Mouse (Mus musculus): ENCODE data around the gene Borcs5. TPM values are rescaled to one million over a fixed set of nuclear protein-coding genes. Genes with fewer than 3 reads are reported as not detected.

The Borcs5 gene
- polyA plus RNA-seq, 1 experiment from 2014 or later = 53.6 TPM

DNA sequence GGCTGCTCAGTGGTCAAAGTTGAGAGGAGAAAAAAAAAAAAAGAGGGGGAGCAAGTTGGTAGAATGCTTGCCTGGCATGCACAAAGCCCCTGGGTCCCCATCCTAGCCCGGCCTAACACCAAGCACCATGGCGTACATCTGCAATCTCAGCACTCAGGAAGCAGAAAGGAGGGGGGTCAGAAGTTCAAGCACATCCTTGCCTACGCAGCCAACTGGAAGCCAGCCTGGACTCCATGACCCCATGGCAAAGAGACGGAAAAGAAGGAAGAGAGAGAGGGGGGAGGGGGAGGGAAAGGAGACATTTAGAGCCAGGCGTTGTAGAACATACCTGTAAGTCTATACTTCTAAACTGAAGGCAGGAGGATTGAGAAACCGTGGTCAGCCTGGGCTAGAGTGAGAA, 32.8 kb upstream of the Borcs5 start:
- 77% methylated on average over 6 of the region's 6 CpGs for WGBS
- no peak overlapping the region for H3K27ac ChIP-seq (ENCODE audit: low read depth, low read length)
- H3K4me3 ChIP-seq (ENCODE audit: low read depth, low read length) = no peak overlapping the region
- no peaks in the 10 kb centered on the region for H3K36me3 ChIP-seq (ENCODE audit: control insufficient read depth, insufficient read depth, low read length)
- no peak for ATAC-seq (ENCODE audit: low read depth)
- H3K9ac ChIP-seq (replicated peaks; ENCODE audit: low read depth, low read length) = no peak overlapping the region
- H3K9me3 ChIP-seq (ENCODE audit: control insufficient read depth, low read length) = no peaks in the 10 kb centered on the region
- no peaks in the 10 kb centered on the region for H3K27me3 ChIP-seq (ENCODE audit: control insufficient read depth, insufficient read depth, low read length)
- no peaks in the 10 kb centered on the region for H3K4me1 ChIP-seq (ENCODE audit: control insufficient read depth, insufficient read depth, low read length)
- no peak overlapping the region for H3K4me2 ChIP-seq (ENCODE audit: low read depth, low read length)

DNA sequence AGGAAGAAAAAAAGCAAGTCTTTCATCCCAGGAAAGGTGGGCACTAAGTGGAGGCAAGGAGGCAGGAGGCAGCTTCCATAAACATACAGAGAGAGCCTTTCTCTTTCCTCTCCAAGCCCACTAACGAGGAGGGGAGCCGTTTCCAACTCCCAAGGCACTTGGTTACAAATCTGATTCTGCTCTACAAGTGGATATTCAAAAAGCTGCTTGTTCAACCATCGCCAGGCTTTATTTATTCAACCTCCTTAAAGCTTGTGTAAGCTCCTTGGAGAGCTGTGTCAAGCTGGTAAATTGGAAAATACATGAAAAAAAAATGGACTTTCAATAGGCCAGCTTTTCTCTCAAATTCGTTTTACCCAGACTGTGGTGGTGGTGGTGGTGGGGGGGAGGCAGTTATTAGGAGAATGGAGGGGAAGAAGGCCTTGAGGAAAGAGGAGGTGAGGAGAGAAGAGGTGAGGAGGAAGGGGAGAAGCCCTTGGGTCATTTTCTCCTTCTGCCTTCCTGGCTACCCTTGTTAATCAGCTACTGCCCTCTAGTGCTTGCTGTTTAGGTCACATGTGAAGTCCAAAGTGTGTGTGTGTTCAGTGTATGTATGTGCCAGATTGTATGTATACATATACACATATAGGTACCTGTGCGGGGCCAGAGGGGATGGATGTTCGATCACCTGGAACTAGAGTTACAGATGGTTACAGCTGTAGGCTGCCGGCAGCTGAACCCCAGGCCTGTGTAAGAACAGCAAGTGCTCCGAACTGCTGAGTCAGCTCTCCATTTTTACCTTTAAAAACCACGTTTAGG, 32.2 kb upstream of the Borcs5 start:
- H3K4me3 ChIP-seq (ENCODE audit: low read depth, low read length) = no peak overlapping the region
- H3K9ac ChIP-seq (replicated peaks; ENCODE audit: low read depth, low read length) = no peak overlapping the region
- H3K27me3 ChIP-seq (ENCODE audit: control insufficient read depth, insufficient read depth, low read length) = no peaks in the 10 kb centered on the region
- H3K9me3 ChIP-seq (ENCODE audit: control insufficient read depth, low read length) = no peaks in the 10 kb centered on the region
- WGBS = 64% methylated on average over 9 of the region's 9 CpGs
- peak; percentile 61; the same call in 1 of the 2 replicates for ATAC-seq (ENCODE audit: low read depth)
- no peaks in the 10 kb centered on the region for H3K36me3 ChIP-seq (ENCODE audit: control insufficient read depth, insufficient read depth, low read length)
- no peak overlapping the region for H3K27ac ChIP-seq (ENCODE audit: low read depth, low read length)
- H3K4me2 ChIP-seq (ENCODE audit: low read depth, low read length) = no peak overlapping the region
- H3K4me1 ChIP-seq (ENCODE audit: control insufficient read depth, insufficient read depth, low read length) = no peaks in the 10 kb centered on the region

- Histone ChIP-seq H3K4me1 (ENCODE audit: control insufficient read depth, insufficient read depth, low read length) (no peaks in the 10 kb centered on the region), H3K36me3 (ENCODE audit: control insufficient read depth, insufficient read depth, low read length) (no peaks in the 10 kb centered on the region), H3K4me2 (ENCODE audit: low read depth, low read length) (no peak overlapping the region), H3K27ac (ENCODE audit: low read depth, low read length) (no peak overlapping the region), H3K9me3 (ENCODE audit: control insufficient read depth, low read length) (no peaks in the 10 kb centered on the region), H3K27me3 (ENCODE audit: control insufficient read depth, insufficient read depth, low read length) (no peaks in the 10 kb centered on the region), H3K9ac (replicated peaks; ENCODE audit: low read depth, low read length) (no peak overlapping the region), H3K4me3 (ENCODE audit: low read depth, low read length) (no peak overlapping the region)
- ATAC-seq (ENCODE audit: low read depth) = no peak
- 84% methylated on average over 9 of the region's 9 CpGs for WGBS
Observed at GRCm38 (mm10) chr6:134610380-134610779, 28.9 kb upstream of the Borcs5 start.

- Histone ChIP-seq H3K36me3 (ENCODE audit: control insufficient read depth, insufficient read depth, low read length) (no peaks in the 10 kb centered on the region), H3K4me2 (ENCODE audit: low read depth, low read length) (no peak overlapping the region), H3K4me1 (ENCODE audit: control insufficient read depth, insufficient read depth, low read length) (no peaks in the 10 kb centered on the region), H3K9me3 (ENCODE audit: control insufficient read depth, low read length) (no peaks in the 10 kb centered on the region), H3K27me3 (ENCODE audit: control insufficient read depth, insufficient read depth, low read length) (no peaks in the 10 kb centered on the region), H3K4me3 (ENCODE audit: low read depth, low read length) (no peak overlapping the region), H3K27ac (ENCODE audit: low read depth, low read length) (no peak overlapping the region), H3K9ac (replicated peaks; ENCODE audit: low read depth, low read length) (no peak overlapping the region)
- no peak for ATAC-seq (ENCODE audit: low read depth)
- WGBS = 84% methylated on average over 13 of the region's 13 CpGs
Observed at GRCm38 (mm10) chr6:134611896-134612295, 27.4 kb upstream of the Borcs5 start.

DNA sequence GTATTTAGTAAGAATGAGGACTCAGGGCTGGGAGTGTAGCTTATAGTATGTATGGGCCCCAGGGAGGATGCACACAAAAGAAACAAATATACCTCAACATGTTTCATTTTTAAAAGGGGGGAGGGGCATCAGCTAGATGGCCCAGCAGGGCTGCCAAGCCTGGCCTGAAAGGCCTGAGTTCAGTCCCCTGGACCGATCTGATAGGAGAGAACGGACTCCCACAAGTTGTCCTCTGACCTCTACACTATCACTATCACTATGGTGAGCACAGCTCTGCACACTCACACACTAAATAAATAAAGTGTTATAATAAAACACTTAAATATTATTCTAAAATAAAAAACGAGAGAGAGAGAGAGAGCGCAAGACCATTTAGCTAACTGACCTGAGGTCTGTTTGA, 25.0 kb upstream of the Borcs5 start:
- Histone ChIP-seq H3K27ac (ENCODE audit: low read depth, low read length) (no peak overlapping the region), H3K27me3 (ENCODE audit: control insufficient read depth, insufficient read depth, low read length) (no peaks in the 10 kb centered on the region), H3K36me3 (ENCODE audit: control insufficient read depth, insufficient read depth, low read length) (no peaks in the 10 kb centered on the region), H3K9me3 (ENCODE audit: control insufficient read depth, low read length) (no peaks in the 10 kb centered on the region), H3K4me1 (ENCODE audit: control insufficient read depth, insufficient read depth, low read length) (no peaks in the 10 kb centered on the region), H3K4me3 (ENCODE audit: low read depth, low read length) (no peak overlapping the region), H3K4me2 (ENCODE audit: low read depth, low read length) (no peak overlapping the region), H3K9ac (replicated peaks; ENCODE audit: low read depth, low read length) (no peak overlapping the region)
- WGBS = 86% methylated on average over 4 of the region's 4 CpGs
- ATAC-seq (ENCODE audit: low read depth) = no peak

GRCm38 (mm10) chr6:134614723-134615648, 24.3 kb upstream of the Borcs5 start:
- Histone ChIP-seq H3K27ac (ENCODE audit: low read depth, low read length) (no peak overlapping the region), H3K9ac (replicated peaks; ENCODE audit: low read depth, low read length) (no peak overlapping the region), H3K4me2 (ENCODE audit: low read depth, low read length) (no peak overlapping the region), H3K4me3 (ENCODE audit: low read depth, low read length) (no peak overlapping the region), H3K27me3 (ENCODE audit: control insufficient read depth, insufficient read depth, low read length) (no peaks in the 10 kb centered on the region), H3K9me3 (ENCODE audit: control insufficient read depth, low read length) (no peaks in the 10 kb centered on the region), H3K36me3 (ENCODE audit: control insufficient read depth, insufficient read depth, low read length) (no peaks in the 10 kb centered on the region), H3K4me1 (ENCODE audit: control insufficient read depth, insufficient read depth, low read length) (no peaks in the 10 kb centered on the region)
- ATAC-seq (ENCODE audit: low read depth) = peak; percentile 79; the same call in 1 of the 2 replicates
- WGBS = 21% methylated on average over 16 of the region's 16 CpGs

DNA sequence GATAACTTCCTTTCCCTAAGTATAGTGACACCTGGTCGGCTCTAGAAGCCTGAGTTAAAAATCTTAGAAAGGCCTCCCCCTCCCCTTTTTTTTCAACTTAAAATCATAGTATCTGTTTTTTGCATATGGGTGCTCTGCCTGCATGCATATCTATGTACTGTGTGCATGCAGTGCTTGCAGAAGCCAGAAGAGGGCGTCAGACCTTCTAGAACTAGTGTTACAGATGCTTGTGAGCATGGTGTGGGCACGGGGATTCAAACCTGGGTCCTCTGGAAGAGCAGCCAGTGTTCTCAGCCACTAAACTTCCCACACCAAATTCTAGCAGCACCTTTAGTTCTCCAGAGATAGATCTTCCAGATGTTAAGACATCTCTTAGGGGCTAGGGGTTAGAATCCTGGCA, 21.7 kb upstream of the Borcs5 start:
- Histone ChIP-seq H3K4me1 (ENCODE audit: control insufficient read depth, insufficient read depth, low read length) (no peaks in the 10 kb centered on the region), H3K36me3 (ENCODE audit: control insufficient read depth, insufficient read depth, low read length) (no peaks in the 10 kb centered on the region), H3K4me3 (ENCODE audit: low read depth, low read length) (no peak overlapping the region), H3K9ac (replicated peaks; ENCODE audit: low read depth, low read length) (no peak overlapping the region), H3K9me3 (ENCODE audit: control insufficient read depth, low read length) (no peaks in the 10 kb centered on the region), H3K27me3 (ENCODE audit: control insufficient read depth, insufficient read depth, low read length) (no peaks in the 10 kb centered on the region), H3K27ac (ENCODE audit: low read depth, low read length) (no peak overlapping the region), H3K4me2 (ENCODE audit: low read depth, low read length) (no peak overlapping the region)
- no peak for ATAC-seq (ENCODE audit: low read depth)
- WGBS = 63% methylated on average over 3 of the region's 3 CpGs

DNA sequence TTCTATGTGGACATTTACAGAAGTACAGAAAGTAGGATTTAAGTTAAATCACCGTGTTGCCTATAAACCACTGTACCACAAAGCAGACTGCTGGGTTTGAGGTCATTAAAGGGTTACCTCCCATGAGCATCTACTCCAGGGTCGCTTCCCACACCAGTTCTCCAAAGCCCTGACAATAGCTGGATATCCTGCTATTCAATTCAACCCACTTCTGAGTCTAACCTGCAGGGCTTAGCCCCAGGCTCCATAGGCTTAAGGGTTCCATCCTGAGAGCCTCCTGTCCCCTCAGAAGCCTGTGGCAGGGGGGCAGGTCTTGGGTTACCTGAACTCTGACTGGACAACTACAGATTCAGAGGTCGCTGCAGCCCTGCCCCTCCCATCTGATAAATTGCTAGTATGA, 19.2 kb upstream of the Borcs5 start:
- no peak overlapping the region for H3K4me3 ChIP-seq (ENCODE audit: low read depth, low read length)
- no peak overlapping the region for H3K4me2 ChIP-seq (ENCODE audit: low read depth, low read length)
- no peak overlapping the region for H3K27ac ChIP-seq (ENCODE audit: low read depth, low read length)
- no peak overlapping the region for H3K9ac ChIP-seq (replicated peaks; ENCODE audit: low read depth, low read length)
- H3K9me3 ChIP-seq (ENCODE audit: control insufficient read depth, low read length) = no peaks in the 10 kb centered on the region
- no peak for ATAC-seq (ENCODE audit: low read depth)
- H3K36me3 ChIP-seq (ENCODE audit: control insufficient read depth, insufficient read depth, low read length) = no peaks in the 10 kb centered on the region
- WGBS = 65% methylated on average over 3 of the region's 3 CpGs
- H3K27me3 ChIP-seq (ENCODE audit: control insufficient read depth, insufficient read depth, low read length) = no peaks in the 10 kb centered on the region
- H3K4me1 ChIP-seq (ENCODE audit: control insufficient read depth, insufficient read depth, low read length) = no peaks in the 10 kb centered on the region

All from neural tube, embryonic 14.5 days (tissue).